Mouse (Mus musculus) myocyte (in vitro differentiated cells): ENCODE measurements around the gene Ankmy2. TPM values are rescaled to one million over a fixed set of nuclear protein-coding genes. Genes with fewer than 3 reads are reported as not detected.

ENCODE experiments used
- H3K27me3 ChIP-seq: one replicate; pipeline ENCODE4 v1.6.1; 2011; ENCODE audit not compliant: control insufficient read depth, insufficient read depth, insufficient read length
- H3K36me3 ChIP-seq: one replicate; pipeline ENCODE4 v1.6.1; 2011; ENCODE audit not compliant: control insufficient read depth, insufficient read depth
- H3K4me2 ChIP-seq: one replicate; pipeline ENCODE4 v1.6.1; 2011; ENCODE audit warnings: low read depth, control low read depth
- H3K4me3 ChIP-seq: one replicate; pipeline ENCODE4 v1.5.1; 2011; ENCODE audit warnings: mild to moderate bottlenecking, control low read depth, moderate library complexity
- H3K79me2 ChIP-seq: one replicate; pipeline ENCODE4 v1.6.1; 2011; ENCODE audit not compliant: control insufficient read depth, insufficient read depth
- H3ac ChIP-seq: one replicate; pipeline ENCODE4 v1.6.1; 2011; ENCODE audit not compliant: control insufficient read depth, insufficient read length
- CEBPB ChIP-seq: IDR thresholded peaks from 2 replicates; pipeline ENCODE4 v1.6.1; 2011; ENCODE audit warnings: mild to moderate bottlenecking, moderate library complexity; ENCODE audit not compliant: poor library complexity, insufficient read depth, severe bottlenecking
- E2F4 ChIP-seq: IDR thresholded peaks from one replicate; pipeline ENCODE4 v1.6.1; 2011; ENCODE audit warnings: mild to moderate bottlenecking, control low read depth, moderate library complexity; ENCODE audit not compliant: insufficient read depth
- MAX ChIP-seq: IDR thresholded peaks from one replicate; pipeline ENCODE4 v1.6.1; 2011; ENCODE audit warnings: low read depth, mild to moderate bottlenecking, control low read depth
- MYOD1 ChIP-seq, 3 experiments: IDR thresholded peaks; one replicate each; pipeline ENCODE4 v1.6.1; 2011; ENCODE audit warnings: control low read depth in 2 of 3, low read depth in 2 of 3, mild to moderate bottlenecking in 2 of 3, moderate library complexity in 1 of 3; ENCODE audit not compliant: insufficient read length in 2 of 3, control insufficient read depth in 1 of 3
- MYOG ChIP-seq, 3 experiments: IDR thresholded peaks; one replicate each; pipeline ENCODE4 v1.6.1; 2011; ENCODE audit warnings: control low read depth in 2 of 3, low read depth in 2 of 3, mild to moderate bottlenecking in 2 of 3; ENCODE audit not compliant: insufficient read length in 2 of 3, control insufficient read depth in 1 of 3, insufficient read depth in 1 of 3
- POLR2A ChIP-seq: IDR thresholded peaks from one replicate; pipeline ENCODE4 v1.6.1; 2011; ENCODE audit warnings: low read depth, mild to moderate bottlenecking, control low read depth, moderate library complexity; ENCODE audit not compliant: insufficient read length
- POLR2AphosphoS2 ChIP-seq: IDR thresholded peaks from one replicate; pipeline ENCODE4 v1.6.1; 2011; ENCODE audit warnings: low read depth, control low read depth; ENCODE audit not compliant: insufficient read length
- REST ChIP-seq: IDR thresholded peaks from one replicate; pipeline ENCODE4 v1.6.1; 2011; ENCODE audit warnings: mild to moderate bottlenecking, control low read depth, moderate library complexity; ENCODE audit not compliant: insufficient read depth, insufficient read length
- SRF ChIP-seq: IDR thresholded peaks from one replicate; pipeline ENCODE4 v1.6.1; 2011; ENCODE audit warnings: low read depth; ENCODE audit not compliant: control insufficient read depth, insufficient read length
- TCF12 ChIP-seq: IDR thresholded peaks from one replicate; pipeline ENCODE4 v1.6.1; 2011; ENCODE audit warnings: mild to moderate bottlenecking, control low read depth; ENCODE audit not compliant: poor library complexity, insufficient read depth, severe bottlenecking
- TCF3 ChIP-seq: IDR thresholded peaks from one replicate; pipeline ENCODE4 v1.6.1; 2011; ENCODE audit warnings: low read depth, control low read depth; ENCODE audit not compliant: insufficient read length
- USF1 ChIP-seq: IDR thresholded peaks from one replicate; pipeline ENCODE4 v1.6.1; 2011; ENCODE audit warnings: low read depth, mild to moderate bottlenecking, control low read depth, moderate library complexity
- polyA plus RNA-seq: library from polyadenylated mRNA; unstranded; fragments of >200 nt; fragmentation: generic; extraction: Trizol; gene quantifications from one replicate; pipeline ENCODE4 v1.2.1, GENCODE M21; 2012; ENCODE audit warnings: missing spikeins

Gene Ankmy2
- polyA plus RNA-seq, 1 experiment, result 8.5 TPM

DNA sequence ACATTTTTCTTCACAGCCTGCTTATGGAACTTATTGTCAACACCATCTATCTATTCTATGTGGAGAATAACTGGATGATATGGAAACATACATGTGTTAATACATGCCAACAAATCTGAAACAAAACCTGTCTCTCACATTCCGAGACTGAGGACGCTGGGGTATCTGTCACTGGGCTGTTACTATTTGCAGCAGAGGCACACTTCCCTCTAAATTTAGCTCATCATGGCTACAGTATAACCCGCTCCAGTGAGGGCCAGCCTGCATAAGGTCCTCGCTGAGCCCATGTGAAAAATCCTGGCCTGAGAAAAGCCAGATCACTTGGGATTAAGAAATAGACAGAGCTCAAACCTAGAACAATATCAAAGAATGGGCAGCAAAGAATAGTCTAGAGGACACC lies 19.7 kb upstream of the Ankmy2 start:
- no peak for TF ChIP-seq E2F4
- TF ChIP-seq REST, result no peak
- TF ChIP-seq CEBPB, result no peak
- TF ChIP-seq TCF3, result no peak
- no peak for TF ChIP-seq POLR2A
- no peak for TF ChIP-seq USF1
- no peak for TF ChIP-seq POLR2AphosphoS2
- TF ChIP-seq TCF12, result no peak
- TF ChIP-seq SRF, result no peak
- TF ChIP-seq MYOD1 (IDR thresholded peaks at IDR 0.05; ENCODE audit: control insufficient read depth in 1 of 3, insufficient read length in 2 of 3, low read depth in 2 of 3), result no peak
- TF ChIP-seq MYOG (IDR thresholded peaks at IDR 0.05; ENCODE audit: control insufficient read depth in 1 of 3, insufficient read depth in 1 of 3, insufficient read length in 2 of 3, low read depth in 2 of 3), result no peak
- TF ChIP-seq MAX, result no peak
- Histone ChIP-seq H3K36me3 (peaks cover 11% of the 10 kb centered on the region), H3K79me2 (peaks cover 62% of the 10 kb centered on the region), H3K4me2 (no peak overlapping the region), H3K27me3 (no peaks in the 10 kb centered on the region), H3K4me3 (no peak overlapping the region), H3ac (no peak overlapping the region)

DNA sequence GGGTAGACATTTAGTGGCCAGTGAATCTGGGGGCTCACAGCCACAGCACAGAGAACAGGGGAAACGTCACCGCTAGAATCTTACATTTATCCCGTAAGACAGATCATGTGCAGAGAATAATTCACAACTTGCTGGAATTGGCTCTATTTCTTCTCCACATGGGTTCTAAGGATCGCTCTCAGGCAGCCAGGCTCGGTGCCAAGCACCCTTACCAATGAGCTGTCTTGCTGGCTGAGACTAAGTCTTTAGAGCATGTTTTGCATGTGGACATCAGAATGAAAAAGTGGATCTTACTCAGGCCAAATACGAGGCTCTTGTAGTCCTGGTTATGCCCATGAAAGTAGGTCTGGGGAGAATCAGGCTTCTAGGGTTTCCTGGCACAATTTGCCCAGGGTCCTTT lies 16.5 kb upstream of the Ankmy2 start:
- Histone ChIP-seq H3K27me3 (no peaks in the 10 kb centered on the region), H3K36me3 (peaks cover 7% of the 10 kb centered on the region), H3ac (no peak overlapping the region), H3K4me2 (no peak overlapping the region), H3K4me3 (no peak overlapping the region), H3K79me2 (peaks cover 78% of the 10 kb centered on the region)
- TF ChIP-seq TCF3 (no peak), REST (no peak), MYOD1 (IDR thresholded peaks at IDR 0.05; ENCODE audit: control insufficient read depth in 1 of 3, insufficient read length in 2 of 3, low read depth in 2 of 3) (no peak), POLR2AphosphoS2 (no peak), USF1 (no peak), MAX (no peak), E2F4 (no peak), CEBPB (no peak), SRF (no peak), POLR2A (no peak), TCF12 (no peak), MYOG (IDR thresholded peaks at IDR 0.05; ENCODE audit: control insufficient read depth in 1 of 3, insufficient read depth in 1 of 3, insufficient read length in 2 of 3, low read depth in 2 of 3) (no peak)

DNA sequence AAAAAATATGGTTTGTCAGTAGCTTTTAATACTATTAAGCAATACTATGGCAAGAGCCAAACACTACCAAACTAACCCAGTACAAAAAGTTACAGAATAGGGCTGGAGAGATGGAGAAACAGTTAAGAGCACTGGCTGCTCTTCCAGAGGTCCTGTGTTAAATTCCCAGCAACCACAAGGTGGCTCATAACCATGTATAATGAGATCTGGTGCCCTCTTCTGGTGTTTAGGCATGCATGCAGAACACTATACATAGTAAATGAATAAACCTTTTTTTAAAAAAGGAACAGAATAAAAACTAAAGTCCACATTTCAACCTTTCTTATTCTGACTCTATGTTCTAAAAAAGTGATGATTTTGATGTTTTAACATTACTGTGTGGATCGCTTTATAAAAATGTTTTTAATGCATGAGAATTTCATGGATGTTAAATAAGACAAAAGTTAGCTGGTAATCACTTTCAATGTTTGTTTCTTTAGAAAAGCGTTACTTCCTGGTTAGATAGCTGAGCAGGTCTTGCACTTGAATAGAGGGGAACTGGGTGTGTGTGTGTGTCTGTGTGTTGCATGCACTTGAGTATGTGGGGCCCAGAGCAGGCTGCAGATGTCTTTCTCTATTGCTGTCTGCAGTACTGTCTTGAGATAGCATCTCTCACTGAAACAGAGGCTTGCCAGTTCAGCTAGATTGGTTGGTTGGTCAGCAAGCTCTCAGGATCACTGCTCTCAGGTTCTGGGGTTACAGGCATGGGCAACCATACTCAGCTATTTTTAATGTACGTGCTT lies 10.5 kb upstream of the Ankmy2 start:
- Histone ChIP-seq H3K36me3 (no peaks in the 10 kb centered on the region), H3K4me3 (no peak overlapping the region), H3ac (no peak overlapping the region), H3K79me2 (peaks cover 99% of the 10 kb centered on the region), H3K27me3 (no peaks in the 10 kb centered on the region), H3K4me2 (no peak overlapping the region)
- no peak for TF ChIP-seq MYOG (IDR thresholded peaks at IDR 0.05; ENCODE audit: control insufficient read depth in 1 of 3, insufficient read depth in 1 of 3, insufficient read length in 2 of 3, low read depth in 2 of 3)
- TF ChIP-seq CEBPB, result no peak
- no peak for TF ChIP-seq MAX
- TF ChIP-seq E2F4, result no peak
- no peak for TF ChIP-seq MYOD1 (IDR thresholded peaks at IDR 0.05; ENCODE audit: control insufficient read depth in 1 of 3, insufficient read length in 2 of 3, low read depth in 2 of 3)

DNA sequence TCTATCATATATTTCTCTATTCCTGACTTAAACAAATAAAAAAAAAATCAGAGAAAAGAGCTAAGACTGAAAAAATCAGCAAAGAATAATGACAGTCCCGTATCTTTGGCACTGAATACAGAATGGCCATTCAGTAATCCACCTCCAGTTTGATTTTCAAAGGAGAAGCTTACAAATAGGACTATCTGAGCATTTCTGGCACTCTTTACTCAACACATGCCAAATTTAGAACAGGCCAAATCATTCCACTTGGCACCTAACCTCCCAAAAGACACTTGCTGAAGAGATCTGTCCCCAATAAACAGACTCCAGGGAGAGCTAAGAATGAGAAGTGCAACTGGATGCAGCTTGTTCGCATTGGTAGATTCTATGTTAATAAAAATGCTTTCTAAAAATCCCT lies 6.6 kb upstream of the Ankmy2 start:
- H3K4me3 ChIP-seq, result no peak overlapping the region
- no peak for TF ChIP-seq SRF
- H3K27me3 ChIP-seq, result no peaks in the 10 kb centered on the region
- H3ac ChIP-seq, result no peak overlapping the region
- no peak overlapping the region for H3K4me2 ChIP-seq
- peaks cover 95% of the 10 kb centered on the region for H3K79me2 ChIP-seq
- H3K36me3 ChIP-seq, result no peaks in the 10 kb centered on the region

DNA sequence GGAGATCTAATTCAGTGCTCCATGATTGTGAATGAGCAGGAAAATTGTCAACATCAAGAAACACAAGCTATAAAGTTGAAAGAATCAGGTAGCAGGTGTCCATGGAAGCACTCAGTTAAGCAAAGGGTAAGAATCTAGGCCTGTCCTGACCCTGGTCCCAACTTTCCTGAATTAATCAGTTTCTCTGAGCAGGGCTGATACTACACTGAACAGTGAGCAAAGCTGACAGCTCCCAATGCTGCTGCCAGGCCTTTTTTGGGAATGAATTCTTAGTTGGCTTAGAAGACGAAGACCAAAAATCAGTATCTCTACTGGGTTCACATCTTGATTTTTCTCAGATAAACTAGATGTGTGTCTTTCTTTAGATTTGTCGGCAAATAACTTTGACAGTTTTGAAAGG lies 6.2 kb upstream of the Ankmy2 start:
- Histone ChIP-seq H3K27me3 (no peaks in the 10 kb centered on the region), H3K4me3 (no peak overlapping the region), H3K4me2 (no peak overlapping the region), H3ac (no peak overlapping the region), H3K36me3 (no peaks in the 10 kb centered on the region), H3K79me2 (peaks cover 95% of the 10 kb centered on the region)
- TF ChIP-seq REST (no peak), CEBPB (no peak)
